Mouse (Mus musculus): ENCODE data around the gene Gm20828.
"Not testable (repeated sequence)": the region's sequence is repeated elsewhere in the genome, so short reads cannot be mapped to it uniquely, and the experiment has no call there.

Gene Gm20828

DNA sequence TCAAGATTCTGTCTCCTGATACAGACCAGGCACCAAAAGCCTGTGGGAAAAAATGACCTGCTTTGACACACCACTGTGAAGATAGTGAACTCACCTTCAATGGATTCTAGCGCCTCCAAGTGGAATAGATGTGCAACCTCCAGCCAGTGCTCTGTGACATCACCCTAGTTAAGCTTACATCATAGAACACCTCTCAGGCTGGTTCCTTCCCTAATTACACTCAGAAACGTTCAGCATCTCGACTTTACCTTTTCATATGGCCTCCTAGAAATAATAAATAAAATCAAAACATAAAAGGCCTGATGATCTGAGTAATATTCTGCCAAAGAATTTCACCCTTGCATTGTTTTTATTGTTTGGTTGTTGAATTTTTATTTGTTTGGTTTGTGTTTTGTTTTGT, at the start of gene Gm20828:
Gm20828 (minus strand) TSS at position 101 of the 400 bp plus-strand sequence.
- not testable (repeated sequence) for DNase-seq
